In the genomic region with DNA sequence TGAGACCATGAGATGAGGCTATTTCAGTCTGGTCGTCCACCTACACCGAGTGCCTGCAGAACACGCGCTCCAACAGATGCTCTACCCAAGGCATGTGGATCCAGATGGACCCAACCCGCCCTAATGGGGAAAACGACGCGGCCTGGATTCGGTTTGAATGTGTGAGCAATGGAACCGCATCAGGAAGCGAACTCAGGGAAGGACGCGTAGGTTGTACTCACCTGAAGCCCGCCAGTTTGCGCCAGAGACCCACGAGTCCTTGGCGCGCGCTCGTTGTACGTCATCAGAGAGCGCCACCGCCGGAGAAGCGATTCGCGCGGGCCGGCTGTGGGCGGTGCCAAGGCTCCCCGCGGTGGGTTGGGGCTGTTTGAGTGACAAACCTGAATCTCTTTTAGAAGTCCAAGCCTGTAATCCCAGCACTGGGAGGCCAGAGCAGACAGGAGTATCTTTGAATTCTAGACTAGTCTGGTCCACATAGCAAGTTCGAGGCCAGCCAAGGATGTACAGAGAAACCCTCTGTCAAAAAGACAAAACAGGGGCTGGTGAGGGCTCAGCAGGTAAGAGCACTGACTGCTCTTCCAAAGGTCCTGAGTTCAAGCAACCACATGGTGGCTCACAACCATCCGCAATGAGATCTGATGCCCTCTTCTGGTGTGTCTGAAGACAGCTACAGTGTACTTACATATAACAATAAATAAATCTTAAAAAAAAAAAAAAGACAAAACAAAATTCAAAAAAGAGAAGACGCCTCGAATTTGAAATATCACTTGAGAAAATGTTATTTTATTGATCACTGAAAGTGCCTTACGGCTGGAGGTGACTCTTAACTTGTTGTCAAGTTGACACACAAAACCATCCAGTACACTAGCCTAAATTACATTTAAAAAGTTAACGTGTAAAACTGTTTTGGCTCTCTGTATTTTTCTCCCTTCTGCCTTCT, we compare ENCODE assay signal across 8 mouse cellular contexts. TPM values are rescaled to one million over a fixed set of nuclear protein-coding genes. Genes with fewer than 3 reads are reported as not detected.
DNase-seq lines count a peak whose midpoint lies in the region; ATAC-seq and TF ChIP-seq lines count a peak whose summit lies in the region.

A gene (minus strand): TSS at position 279 of the 940 bp plus-strand sequence.

- no peak within 1 kb of the TSS for H3K27ac ChIP-seq in cortical plate, adult 2 months (ENCODE audit: insufficient read depth, low read length)

- no peak for TF ChIP-seq CTCF in cortical plate, adult 2 months (IDR thresholded peaks at IDR 0.05; ENCODE audit: extremely low read depth, insufficient read depth, low read length)

- TF ChIP-seq POLR2A in cortical plate, adult 2 months (IDR thresholded peaks at IDR 0.05; ENCODE audit: extremely low read depth, insufficient read depth, low read length), result peak; percentile 55; the same call in 1 of the 2 replicates

- H3K4me1 ChIP-seq in cortical plate, adult 2 months (ENCODE audit: control insufficient read depth, insufficient read depth, low read length), result no peaks in the 10 kb centered on the region

- H3K4me3 ChIP-seq in cortical plate, adult 2 months (ENCODE audit: insufficient read depth, low read length), result peak within 1 kb of the TSS; percentile 75

- DNase-seq in gastrocnemius, postnatal 10 days, result peak; percentile 89
- DNase-seq in induced T-regulatory cell, adult 2 months (ENCODE audit: low read depth), result peak; percentile 96
- DNase-seq in left cerebral cortex, adult 9 months (ENCODE audit: low spot score in 2 of 2), result peak; percentile 73 to 89
- peak; percentile 96 for DNase-seq in right cerebral cortex, postnatal 14 days
- DNase-seq in urinary bladder, postnatal 36 days (ENCODE audit: low spot score in 2 of 2), result peak; percentile 83 to 88

- peak; percentile 53 for ATAC-seq in activated CD4-positive, CD25-positive, alpha-beta regulatory T cell, adult 4 months
- peak; percentile 83 for ATAC-seq in megakaryocyte progenitor cell, adult 5-6 weeks (replicated peaks; ENCODE audit: poor library complexity)

RNA-seq across cellular contexts. Expression of the gene that starts here (rescaled TPM):
- polyA plus RNA-seq in activated CD4-positive, CD25-positive, alpha-beta regulatory T cell, adult 4 months (2017; shearing (Covaris generic)), result 10 to 100 TPM; 20.4 to 26.3 TPM
- 17.6 and 20.9 TPM in 2 replicates for polyA plus RNA-seq in cortical plate, adult 2 months (2012; rRNA removed)
- 10 to 100 TPM in 1 of 2 experiments, 1 to 10 TPM in 1; 7.8 to 11.2 TPM for total RNA-seq in gastrocnemius, postnatal 10 days (2021)
- 24.8 and 31.3 TPM in 2 replicates for total RNA-seq in megakaryocyte progenitor cell, adult 5-6 weeks (2015)
- total RNA-seq in megakaryocyte progenitor cell, adult 5-6 weeks (2017), result 34.9 and 48.8 TPM in 2 replicates
